Mouse (Mus musculus) spleen, postnatal 14 days (tissue): ENCODE measurements at regions not wholly inside any gene's neighbourhood (a gene's known extent, or its start where the extent isn't known, plus 50 kb on each side); places are given as distances from the start of the nearest gene placed in this dataset.
"Not testable (repeated sequence)": the region's sequence is repeated elsewhere in the genome, so short reads cannot be mapped to it uniquely, and the experiment has no call there.

Experiments
- DNase-seq, 2 experiments: peaks; one replicate each; pipeline ENCODE4 v3.0.0; 2021 to 2022; ENCODE audit warnings: low spot score in 2 of 2

DNA sequence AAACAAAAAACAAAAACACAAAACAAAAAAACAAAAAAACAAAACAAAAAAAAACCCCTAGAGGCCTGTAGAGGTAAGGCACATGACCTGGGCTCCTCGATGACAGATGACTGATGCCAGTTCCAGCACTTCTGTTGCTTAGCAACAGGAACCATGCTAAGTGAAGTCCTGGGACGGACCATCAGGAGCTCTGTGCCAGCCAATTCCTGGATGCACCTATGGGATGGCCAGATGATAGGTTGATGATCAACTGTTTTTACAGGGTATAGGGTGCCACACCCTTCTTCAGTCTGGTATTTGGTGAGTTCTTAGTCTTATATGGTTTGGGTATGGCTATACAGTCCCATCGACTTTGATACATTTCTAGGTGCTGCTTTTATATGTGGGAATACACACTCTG is 209.9 kb downstream of the Med10 start:
- no peak for DNase-seq

DNA sequence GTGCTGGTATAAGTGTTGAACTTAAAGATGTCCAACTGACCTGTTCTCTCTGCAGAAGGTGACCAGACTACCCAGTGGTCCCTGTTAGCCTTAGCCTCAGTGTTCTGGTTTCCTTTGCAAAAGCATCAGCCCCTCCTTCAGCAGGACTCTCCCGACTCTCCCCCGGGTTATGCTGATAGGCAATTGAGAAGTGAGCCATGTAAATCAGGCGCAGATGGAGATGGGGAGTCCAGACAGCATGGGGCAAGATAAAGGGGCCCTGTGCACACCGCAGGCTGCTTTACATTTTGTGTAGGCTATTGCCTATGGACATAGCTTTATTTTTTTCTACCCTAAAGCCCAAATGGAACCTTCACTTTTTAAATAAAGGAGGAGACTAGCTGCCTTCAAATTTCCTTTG is 213.0 kb downstream of the Med10 start:
- no peak for DNase-seq

DNA sequence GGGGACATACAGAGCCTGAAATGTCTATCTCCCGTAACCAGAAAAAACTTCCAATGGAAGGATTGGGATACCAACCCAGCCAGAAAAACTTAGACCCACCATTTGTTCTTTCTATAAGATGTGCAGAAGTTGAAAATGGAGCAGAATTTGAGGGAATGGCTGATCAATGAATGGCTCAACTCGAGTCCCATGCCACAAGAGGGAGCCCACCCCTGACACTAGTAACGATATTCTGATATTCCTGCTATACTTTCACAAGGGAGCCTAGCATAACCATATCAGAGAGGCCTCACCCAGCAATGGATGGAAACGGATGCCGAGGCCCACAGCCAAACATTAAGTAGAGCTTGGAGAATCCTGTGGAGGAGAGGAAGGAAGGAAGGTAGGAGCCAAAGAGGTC is 215.3 kb downstream of the Med10 start:
- no peak for DNase-seq

DNA sequence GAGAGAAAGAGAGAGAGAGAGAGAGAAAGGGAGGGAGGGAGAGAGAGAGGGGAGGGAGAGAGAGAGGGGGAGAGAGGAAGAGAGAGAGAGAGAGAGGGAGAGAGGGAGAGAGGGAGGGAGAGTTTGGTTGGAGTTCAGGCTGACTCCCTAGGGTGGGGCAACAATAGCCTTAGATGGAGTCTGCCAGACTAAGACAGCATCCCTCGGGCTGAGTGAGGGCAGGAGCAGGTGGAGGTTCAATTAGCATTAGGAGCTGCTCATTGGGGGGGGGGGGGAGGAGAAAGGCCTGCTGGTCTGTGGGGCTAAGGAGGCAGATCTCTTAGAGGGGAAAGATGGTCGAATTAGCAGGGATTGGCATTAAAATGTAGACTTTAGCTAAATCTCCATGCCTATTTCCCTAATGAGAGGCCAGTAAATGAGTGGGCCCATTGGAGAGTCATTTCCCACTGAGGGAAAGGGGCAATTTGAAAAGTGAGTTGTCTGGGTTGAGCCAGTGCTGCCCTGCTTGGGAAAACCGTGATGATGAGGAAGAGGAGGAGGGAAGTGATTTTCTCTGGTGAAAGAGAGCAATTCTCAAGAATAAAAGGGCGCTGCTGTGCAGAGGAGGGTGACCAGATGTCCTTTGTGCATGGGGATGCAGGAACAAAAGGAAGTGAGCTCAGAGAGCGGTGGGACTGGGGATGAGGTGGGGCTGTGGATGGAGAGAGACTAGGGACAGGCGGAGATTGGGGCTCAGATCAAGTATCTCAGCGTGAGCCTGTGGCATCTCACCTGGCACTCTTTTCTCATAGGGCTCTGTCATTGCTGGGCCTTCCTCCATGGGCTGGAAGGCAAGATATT is 218.0 kb downstream of the Med10 start:
- DNase-seq: no peak

DNA sequence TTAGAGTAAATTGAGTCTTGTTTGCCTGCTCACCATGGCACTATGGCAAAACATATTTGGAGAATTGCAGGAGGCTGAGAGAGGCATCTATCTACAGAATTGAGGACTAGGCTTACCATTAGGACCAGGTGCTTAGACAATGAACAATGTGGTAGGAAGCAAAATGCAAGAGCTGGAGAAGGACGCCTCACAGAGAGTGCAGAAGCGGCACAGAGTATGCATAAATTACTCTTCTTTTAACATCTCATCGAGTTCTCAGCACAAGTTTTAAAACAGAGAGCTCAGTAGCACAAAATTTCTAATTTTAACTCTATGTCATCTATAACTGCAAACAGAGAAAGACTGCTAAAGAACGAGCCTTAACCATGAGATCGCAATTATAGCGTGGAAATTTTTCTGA is 231.1 kb downstream of the Med10 start:
- DNase-seq: no peak

DNA sequence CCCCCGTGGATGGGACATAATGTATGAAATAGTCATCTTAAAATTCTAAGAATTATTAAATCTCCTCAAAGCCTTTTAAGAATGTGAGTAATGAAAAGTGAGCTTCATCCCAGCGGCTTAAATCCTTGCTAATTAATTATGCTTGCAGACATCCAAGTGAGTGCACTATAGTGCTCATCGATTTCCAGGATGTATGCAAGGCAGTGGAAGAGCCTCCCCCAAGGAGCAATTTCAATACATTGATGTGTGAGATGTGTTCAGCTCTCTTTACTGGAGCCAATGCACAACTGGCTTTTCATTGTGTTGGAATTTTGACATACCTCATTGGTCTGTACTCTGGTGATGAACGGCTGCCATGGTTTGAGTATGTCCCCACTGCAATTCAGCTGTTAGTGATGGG is 231.6 kb downstream of the Med10 start:
- no peak for DNase-seq

- DNase-seq: no peak
These were observed 235.9 kb downstream of the Med10 start for GRCm38 (mm10) chr13:70037985-70038667.

DNA sequence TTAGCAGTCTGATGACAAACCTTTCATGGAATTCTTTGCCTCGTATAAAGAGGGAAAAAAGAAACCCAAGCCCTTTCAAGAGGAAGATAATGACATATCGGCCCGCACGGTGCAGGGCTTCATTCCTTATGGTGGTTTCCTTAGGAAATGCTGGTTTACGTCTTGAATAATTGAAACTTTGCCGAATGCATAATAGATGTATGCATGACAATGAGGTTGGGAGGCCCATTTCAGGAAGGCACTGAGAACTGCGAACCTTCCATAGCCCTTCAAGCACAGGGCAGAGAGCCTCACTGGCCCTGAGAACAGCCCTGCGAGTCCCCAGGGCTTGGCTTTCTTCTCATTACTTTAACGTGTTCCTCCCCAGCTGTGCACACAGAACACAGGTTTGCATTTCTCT is 255.7 kb downstream of the Med10 start:
- no peak for DNase-seq

GRCm38 (mm10) chr13:70061363-70061945 is 259.3 kb downstream of the Med10 start:
- DNase-seq: no peak

GRCm38 (mm10) chr13:70073655-70074054 is 271.5 kb downstream of the Med10 start:
- no peak for DNase-seq

GRCm38 (mm10) chr13:70075353-70075752 is 273.2 kb downstream of the Med10 start:
- no peak for DNase-seq

- no peak for DNase-seq
These were observed 278.9 kb downstream of the Med10 start for GRCm38 (mm10) chr13:70081108-70081507.

GRCm38 (mm10) chr13:70092886-70093285 is 290.7 kb downstream of the Med10 start:
- no peak for DNase-seq

DNA sequence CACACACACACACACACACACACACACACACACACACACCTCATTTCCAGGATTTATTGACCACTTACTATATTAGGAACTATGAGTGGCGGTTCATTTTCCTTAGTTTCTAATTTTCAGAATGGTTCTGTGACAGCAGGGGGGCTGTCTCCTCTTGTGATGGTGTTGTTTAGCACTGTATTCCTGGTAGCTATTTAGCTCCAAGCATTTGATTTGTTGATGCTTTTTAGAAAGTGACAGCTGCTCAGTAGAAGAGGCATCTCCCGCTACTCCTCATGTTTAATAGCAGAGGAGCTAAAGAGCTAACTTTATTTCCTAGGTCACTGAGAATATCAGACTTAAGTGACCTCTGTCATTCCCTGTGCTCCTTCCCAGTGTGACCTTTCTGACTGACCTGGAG is 291.8 kb downstream of the Med10 start:
- no peak for DNase-seq

DNA sequence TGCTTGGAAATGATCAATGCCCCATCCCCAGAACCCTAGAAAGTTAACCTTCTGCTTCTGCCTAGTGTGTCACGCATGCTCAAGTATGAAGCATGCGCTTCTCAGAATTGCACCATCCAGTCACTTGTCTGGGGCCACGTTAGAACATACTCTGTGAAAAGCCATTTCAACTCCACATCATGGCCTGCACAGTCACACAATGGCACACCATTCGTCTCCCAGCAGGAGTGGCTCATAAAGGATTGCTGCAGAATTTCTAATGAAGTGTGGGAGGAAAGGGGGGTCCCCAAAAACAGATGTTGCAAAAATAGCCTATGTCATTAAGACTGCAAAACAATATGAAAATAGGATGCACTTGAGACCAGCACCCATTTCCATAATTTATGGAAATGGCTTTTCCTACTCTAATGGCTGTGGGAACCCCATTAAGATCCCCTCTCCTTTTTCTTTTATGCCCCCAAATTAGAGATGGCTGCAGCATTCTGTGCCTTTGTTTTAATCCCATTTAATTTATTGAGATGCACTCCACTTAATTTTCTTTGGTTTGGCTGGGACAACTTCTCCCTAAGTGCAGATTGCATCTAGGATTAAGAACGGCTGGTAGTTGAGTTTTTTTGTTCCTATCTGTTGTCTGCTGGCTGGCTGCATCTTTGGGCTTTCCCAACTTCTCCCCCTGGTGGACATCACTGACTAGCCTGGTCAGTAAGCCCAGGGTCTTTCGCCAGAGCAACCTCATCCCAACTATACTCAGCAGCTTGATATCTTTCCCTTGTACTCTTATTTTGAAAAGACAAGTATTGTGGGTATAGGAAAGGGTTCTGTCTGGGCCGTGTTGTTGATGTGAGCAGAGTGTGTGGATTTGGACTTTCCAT is 294.5 kb downstream of the Med10 start:
- DNase-seq: no peak

DNA sequence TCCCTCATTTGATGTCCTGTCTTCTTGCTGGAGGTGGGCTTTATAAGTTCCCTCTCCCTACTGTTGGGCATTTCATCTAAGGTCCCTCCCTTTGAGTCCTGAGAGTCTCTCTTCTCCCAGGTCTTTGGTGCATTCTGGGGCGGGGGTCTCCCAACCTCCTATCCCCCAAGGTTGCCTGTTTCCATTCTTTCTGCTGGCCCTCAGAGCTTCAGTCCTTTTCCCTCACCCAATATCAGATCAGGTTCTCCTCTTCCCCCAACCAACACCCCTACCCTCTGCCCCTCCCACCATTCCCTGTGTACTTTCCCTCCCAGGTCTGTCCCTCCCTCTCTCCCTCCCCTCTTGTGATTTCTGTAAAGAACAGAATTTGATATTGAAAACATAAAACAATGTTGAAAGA is 297.9 kb downstream of the Med10 start:
- not testable (repeated sequence) for DNase-seq

DNA sequence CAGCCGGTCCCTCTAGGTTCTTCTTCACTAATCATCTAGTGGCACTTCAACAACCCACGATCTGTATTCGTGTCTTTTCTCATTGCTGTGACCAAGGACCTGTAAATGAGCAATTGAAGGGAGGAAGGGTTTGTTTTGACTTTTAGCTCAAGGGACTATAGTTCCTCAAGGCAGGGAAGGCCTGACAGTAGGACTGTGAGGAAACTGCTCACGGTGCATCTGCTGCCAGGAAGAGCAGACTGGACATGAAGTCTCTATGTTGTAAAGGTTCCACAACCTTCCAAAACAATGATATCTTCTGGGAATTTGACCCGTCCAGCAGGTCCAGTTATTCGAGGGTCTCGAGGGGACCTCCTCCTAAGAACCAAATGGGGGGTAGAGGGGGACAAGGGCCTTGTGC is 300.8 kb downstream of the Med10 start:
- DNase-seq: no peak

DNA sequence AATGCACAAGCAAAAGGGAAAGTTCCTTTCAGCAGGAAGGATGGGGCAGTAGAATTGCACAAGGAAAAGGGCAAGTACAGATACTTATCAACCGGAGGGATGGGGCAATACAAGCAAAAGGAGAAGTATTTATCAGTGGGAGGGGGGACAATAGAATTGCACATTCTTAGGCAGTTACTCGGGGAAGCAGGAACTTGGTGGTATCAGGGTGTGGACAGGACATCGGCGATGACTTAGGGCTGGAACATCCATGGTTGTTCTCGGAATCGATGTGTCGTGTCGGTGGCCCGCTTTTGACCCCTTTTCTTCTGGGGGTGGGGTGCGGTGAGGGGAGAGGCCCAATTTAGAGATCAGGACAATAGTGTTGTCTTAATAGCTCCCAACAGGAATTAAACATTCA is 301.3 kb downstream of the Med10 start:
- DNase-seq: not testable (repeated sequence)

DNA sequence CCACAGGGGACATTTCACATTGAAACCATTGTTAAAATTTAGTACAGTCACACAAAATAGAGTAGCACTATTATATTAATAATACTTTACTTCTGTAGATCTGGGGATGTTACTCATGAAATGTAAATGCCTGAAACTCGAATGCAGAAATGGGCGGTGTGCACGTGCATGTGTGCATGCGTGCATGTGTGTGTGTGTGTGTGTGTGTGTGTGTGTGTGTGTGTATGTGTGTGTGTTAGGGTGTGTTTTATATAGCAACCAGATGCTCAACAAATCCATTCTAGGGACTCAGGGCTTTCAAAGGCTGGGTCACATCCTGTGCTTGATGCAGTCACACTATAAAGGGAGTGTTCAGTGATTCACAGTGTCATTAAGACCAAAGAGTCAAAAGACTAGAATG is 301.7 kb downstream of the Med10 start:
- no peak for DNase-seq

- DNase-seq: no peak
These were observed 313.4 kb downstream of the Med10 start for GRCm38 (mm10) chr13:70115576-70115975.

DNA sequence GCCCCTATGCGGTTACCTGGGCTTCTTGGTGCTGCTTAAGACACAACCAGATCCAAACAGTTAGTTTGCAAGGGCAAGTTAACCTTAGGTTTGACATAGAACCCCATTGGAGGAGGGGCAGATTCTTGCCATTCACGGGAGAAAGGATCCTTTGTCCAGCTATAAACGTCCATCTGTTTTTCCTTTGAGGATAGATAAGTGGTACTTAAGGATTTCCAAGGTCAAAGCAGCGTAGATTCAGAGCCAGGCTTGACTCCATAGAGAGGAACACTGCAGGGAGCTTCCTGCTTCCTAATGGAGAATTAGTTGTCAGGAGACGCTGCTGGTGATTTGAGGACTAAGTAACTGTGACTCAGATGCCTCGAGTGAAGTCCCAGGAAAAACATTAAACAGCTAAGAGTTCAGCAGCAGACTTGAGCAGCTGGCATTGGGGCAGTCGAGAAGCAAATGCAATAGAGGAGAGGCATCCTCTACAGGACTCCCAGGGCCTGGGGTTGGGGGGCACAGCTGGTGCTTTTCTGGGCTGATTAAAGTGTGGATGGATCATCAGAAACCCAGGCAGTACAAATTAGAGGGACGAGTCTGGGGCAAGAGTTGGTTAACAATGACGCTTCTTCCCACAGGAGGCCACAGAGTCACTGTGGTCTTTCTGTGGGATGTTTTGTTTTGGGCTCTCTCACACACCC is 322.8 kb downstream of the Med10 start:
- no peak for DNase-seq
